Mouse (Mus musculus): ENCODE results near the gene Crtc3. TPM values are rescaled to one million over a fixed set of nuclear protein-coding genes. Genes with fewer than 3 reads are reported as not detected.

The Crtc3 gene
- total RNA-seq, 2 experiments from 2014 or later: 12.1 to 15.7 TPM

DNA sequence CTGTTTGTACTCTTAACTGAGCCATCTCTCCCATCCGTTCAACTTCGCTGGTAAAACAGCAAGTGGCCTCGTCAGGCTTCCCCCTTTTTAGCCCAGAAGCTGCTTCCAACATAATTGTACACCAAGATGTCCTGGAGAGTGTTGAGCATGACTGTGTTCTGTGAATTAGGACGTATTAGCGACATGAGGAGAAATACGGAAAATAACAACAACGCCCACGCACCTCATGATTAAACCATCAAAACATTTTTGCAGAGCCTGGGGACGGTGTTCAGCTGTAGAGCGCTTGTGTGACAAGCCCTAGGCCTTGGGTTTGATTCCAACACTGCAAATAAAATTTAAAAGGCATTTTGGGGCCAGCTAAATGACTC is 529 bp upstream of the Crtc3 start:
- no peak for DNase-seq (ENCODE audit: low spot score in 2 of 2)
- intact Hi-C loops (cut with DNase I): loop anchor here (2.0 to 5.0 kb wide), 2 partner anchors 32 to 52 kb away; no protein-coding TSS in a partner anchor

DNA sequence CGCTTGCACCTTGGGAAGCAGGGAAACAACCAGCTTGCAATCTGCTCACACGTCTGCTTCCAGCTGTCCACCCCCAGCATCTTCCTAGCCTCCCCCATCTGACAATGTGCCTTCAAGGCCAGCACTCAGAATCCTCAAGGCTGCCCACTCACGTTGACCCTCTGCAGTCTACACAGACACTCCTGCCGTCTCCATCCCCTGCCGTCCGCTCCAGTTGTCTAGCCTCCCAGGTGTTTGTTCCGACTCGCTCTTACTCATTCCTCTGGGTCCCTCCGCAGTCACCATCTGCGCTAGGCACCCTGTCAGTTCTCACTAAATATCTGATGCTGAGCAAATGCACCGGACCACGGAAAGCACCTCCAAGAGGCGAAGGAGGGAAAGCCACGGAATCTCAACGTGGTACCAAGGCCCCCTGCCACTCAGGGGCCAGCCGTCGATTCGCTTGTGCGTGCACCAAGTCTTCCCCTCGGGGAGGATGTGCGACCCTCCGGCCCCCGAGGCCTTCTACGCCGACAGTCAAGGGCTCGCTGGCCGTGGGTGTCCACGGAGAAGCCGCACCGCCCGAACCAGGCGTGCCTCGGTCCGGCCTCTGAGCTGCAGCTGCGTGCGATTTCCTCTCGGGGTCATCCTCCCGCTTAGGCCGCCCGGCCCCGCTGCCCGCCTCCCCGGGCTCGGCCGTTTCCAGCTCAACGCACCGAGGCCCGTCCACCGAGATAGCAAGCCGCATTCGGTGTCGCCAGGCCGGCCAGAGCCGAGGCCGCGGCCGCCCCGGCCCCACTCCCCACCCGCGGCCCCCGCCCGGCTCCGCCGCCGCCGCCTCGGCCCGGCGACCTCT is 739 bp downstream of the Crtc3 start:
- intact Hi-C loops (cut with DNase I): loop anchor here (2.0 to 5.0 kb wide), 2 partner anchors 33 to 51 kb away; no protein-coding TSS in a partner anchor
- DNase-seq (ENCODE audit: low spot score in 2 of 2): peak; percentile 69 to 71

- intact Hi-C loops (cut with DNase I): loop anchor here (5.0 kb wide), 1 partner anchor 48 kb away; no protein-coding TSS in a partner anchor
- DNase-seq (ENCODE audit: low spot score in 2 of 2): no peak
These were observed 3.0 kb downstream of the Crtc3 start for GRCm38 (mm10) chr7:80685639-80686038.

DNA sequence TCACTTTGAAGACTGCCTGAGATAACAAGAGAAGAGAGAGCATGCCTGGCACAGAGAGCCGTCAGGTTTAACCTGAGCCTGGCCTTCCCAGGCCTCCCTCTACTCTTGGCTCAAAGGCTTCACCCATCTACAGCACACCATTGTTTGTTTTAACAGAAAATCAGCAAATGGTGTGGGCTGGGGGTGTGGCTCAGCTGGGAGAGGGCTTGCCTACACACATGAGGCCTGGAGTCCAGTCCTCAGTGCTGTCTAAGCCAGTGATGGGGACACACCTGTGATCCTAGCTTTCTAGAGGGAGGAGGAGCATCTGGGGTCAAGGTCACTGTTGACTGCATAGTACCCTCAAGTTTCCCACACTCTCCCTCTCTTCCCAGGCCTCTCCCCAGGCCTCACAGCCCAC is 6.0 kb downstream of the Crtc3 start:
- no peak for DNase-seq (ENCODE audit: low spot score in 2 of 2)
- intact Hi-C loops (cut with DNase I): no loop called here

DNA sequence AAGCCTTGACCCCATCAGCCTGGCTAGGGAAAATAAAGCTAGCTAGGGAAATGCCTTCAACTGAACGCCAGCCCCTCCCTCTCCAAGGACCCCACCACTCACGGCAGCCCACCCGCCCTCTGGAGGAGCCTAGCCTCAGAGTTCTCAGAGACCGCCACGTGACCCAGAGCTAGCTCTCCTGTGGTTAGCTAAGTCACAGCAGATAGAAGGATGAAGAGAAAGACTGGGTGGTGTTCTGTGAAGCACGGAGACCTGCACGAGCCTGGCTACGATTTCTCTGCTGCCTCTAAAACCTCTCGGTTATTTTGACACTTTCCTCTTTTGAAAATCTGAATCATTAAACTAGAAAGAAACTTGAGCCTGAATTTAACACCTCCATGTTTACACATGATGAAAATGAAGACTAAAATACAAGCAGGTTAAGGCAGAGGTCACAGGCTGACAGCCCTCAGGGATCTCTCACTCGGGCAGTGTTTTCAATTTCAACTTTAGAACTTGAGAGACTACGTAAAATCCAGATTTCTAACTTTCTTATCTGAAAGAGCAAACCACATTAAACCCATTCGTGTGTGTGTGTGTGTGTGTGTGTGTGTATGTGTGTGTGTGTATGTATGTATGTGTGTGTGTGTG is 8.3 kb downstream of the Crtc3 start:
- intact Hi-C loops (cut with DNase I): no loop called here

GRCm38 (mm10) chr7:80672323-80672722 is 16.4 kb downstream of the Crtc3 start:
- intact Hi-C loops (cut with DNase I): no loop called here
- no peak for DNase-seq (ENCODE audit: low spot score in 2 of 2)

More for the DNA sequence above, 8.3 kb downstream of the Crtc3 start:
- no peak for DNase-seq (ENCODE audit: low spot score in 2 of 2)

DNA sequence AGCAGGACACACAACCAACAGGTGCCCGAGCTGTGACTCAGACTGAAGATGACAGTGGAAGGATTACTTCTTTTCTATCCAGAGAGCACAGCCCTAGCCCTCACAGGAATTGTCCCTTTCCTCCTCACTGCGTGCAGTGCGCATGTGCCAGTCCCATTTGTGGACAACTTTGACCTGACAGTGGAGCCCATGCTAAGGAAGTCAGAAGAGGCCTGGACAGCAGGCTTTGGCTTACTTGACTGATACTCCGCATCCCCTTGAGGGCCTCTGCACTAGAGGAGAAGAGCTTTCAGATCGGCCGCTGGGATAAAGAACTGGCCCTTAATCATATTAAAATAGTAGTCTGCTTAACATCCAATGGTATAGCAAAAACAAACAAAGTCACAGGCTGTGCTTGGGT is 17.8 kb downstream of the Crtc3 start:
- no peak for DNase-seq (ENCODE audit: low spot score in 2 of 2)
- intact Hi-C loops (cut with DNase I): no loop called here

DNA sequence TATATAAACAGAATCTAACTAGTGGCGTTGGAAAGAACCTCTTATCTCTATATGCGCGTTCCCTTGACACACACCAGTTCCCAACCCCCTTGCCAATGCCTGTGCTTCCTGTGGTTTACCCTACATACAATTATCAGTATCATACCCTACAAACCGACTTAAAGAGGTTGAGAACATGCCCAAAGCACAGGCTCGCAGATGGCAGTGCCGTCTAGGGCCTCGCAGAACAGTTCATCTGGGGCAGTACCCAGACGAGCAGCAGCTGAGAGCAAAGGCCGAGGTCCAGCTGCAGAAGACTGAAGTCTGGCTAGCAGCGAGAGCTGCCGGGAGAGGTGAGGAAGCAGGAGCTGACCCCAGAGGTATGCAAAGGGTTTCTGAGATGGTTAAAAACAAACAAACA is 21.5 kb downstream of the Crtc3 start:
- intact Hi-C loops (cut with DNase I): no loop called here
- no peak for DNase-seq (ENCODE audit: low spot score in 2 of 2)

- intact Hi-C loops (cut with DNase I): no loop called here
- DNase-seq (ENCODE audit: low spot score in 2 of 2): no peak
These were observed 22.3 kb downstream of the Crtc3 start for GRCm38 (mm10) chr7:80666198-80666915.

- no peak for DNase-seq (ENCODE audit: low spot score in 2 of 2)
- intact Hi-C loops (cut with DNase I): loop anchor here (5.0 kb wide), 1 partner anchor 44 kb away; no protein-coding TSS in a partner anchor
These were observed 27.6 kb downstream of the Crtc3 start for GRCm38 (mm10) chr7:80661082-80661481.

GRCm38 (mm10) chr7:80660619-80661018 is 28.1 kb downstream of the Crtc3 start:
- DNase-seq (ENCODE audit: low spot score in 2 of 2): peak; percentile 36 to 47
- intact Hi-C loops (cut with DNase I): loop anchor here (5.0 kb wide), 1 partner anchor 43 kb away; no protein-coding TSS in a partner anchor

DNA sequence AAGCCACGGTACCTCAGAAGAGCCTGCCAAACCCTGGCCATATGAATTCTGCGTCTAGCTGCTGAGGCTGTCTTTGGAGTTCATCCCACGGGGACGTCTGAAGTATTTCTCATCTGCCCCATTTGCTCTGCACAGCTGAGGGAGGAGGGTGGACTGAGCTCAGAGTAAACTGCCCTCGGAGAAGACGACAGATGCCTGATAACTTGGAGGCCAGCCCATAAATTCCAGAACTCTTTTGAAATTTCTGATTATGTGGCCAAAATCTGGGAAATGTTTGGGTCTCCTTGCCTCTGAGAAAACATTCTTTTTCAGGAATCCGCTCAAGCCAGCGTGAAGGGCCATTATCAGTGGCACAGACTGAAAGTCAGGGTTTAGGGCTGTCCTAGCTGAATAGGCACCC is 30.8 kb downstream of the Crtc3 start:
- DNase-seq (ENCODE audit: low spot score in 2 of 2): no peak
- intact Hi-C loops (cut with DNase I): no loop called here

DNA sequence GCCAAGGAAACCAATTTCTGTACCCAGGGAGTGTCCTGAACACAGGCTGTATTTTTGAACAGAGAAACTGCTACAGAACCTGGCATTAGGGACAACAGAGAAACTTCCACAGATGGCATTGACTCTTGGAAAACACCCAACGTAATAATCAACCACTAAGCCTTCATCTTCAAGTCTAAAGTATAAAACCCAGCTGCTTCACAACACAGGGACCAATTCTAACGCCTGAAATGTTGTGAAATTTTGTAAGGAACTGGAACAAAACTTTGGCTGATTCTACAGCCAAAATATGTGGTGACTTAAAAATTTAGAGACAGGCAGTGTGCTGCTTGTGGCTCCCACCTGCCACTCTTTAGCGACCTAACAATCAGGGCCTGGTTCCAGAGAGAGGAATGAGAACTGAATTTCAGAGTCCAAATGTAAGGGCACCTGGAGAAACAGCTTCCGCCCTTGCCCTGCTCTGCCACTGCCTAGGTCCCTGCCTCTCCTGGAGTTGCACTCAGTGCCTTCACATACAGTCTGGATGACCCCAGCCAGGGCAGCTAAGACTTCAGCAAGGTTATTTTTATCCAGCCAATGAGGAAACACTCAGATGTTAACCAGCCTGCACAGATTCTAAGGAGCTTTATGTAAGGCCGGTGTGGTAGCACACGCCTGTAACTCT is 33.2 kb downstream of the Crtc3 start:
- peak in 1 of 2 experiments; percentile 21 for DNase-seq (ENCODE audit: low spot score in 2 of 2)
- intact Hi-C loops (cut with DNase I): no loop called here

DNA sequence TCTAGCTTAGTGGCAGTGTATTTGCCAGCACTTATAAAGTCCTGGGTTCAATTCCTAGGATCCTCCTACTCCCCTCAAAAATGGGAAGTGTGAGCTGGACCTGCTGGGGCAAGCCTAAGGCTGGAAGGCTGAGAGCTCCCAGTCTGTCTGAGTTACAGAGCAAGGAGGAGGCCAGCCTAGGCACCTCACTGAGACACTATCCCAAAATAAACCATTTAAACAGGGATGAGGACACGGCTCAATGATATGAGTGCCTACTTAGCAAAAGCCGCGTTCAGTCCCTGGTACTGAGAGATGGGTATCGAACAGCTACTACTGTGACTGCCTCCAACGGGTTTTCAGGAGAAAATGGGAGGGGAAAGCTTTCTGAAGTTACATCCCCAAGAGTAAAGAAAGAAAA is 33.8 kb downstream of the Crtc3 start:
- no peak for DNase-seq (ENCODE audit: low spot score in 2 of 2)
- intact Hi-C loops (cut with DNase I): no loop called here

GRCm38 (mm10) chr7:80654393-80654792 is 34.3 kb downstream of the Crtc3 start:
- DNase-seq (ENCODE audit: low spot score in 2 of 2): no peak
- intact Hi-C loops (cut with DNase I): no loop called here

GRCm38 (mm10) chr7:80653971-80654370 is 34.7 kb downstream of the Crtc3 start:
- no peak for DNase-seq (ENCODE audit: low spot score in 2 of 2)
- intact Hi-C loops (cut with DNase I): no loop called here

- intact Hi-C loops (cut with DNase I): no loop called here
- DNase-seq (ENCODE audit: low spot score in 2 of 2): no peak
These were observed 35.6 kb downstream of the Crtc3 start for GRCm38 (mm10) chr7:80653077-80653476.

DNA sequence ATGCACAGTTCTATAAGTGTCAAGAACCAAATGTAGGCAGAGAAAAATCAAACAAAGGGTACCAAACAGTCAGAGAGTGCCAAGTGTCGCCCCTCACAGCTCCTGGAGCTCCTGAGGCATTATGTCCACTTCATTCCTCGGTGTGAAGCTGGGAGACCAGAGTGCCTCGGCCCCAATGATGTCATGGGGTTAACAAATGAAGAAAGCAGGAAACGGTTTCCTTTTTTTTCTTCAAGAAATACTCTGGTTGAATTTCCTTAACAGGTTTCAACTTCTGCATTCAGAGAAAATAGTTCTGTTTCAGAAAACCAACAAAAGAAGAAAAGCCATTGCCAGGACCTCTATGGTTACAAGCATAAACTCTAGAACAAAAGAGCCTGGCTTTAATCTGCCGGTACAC is 36.4 kb downstream of the Crtc3 start:
- no peak for DNase-seq (ENCODE audit: low spot score in 2 of 2)
- intact Hi-C loops (cut with DNase I): no loop called here

- intact Hi-C loops (cut with DNase I): no loop called here
- DNase-seq (ENCODE audit: low spot score in 2 of 2): peak; percentile 37 to 38
These were observed 41.2 kb downstream of the Crtc3 start for GRCm38 (mm10) chr7:80647437-80647871.

All from left cerebral cortex, postnatal 36 days (tissue).